24 mouse cellular contexts compared by ENCODE assay signal in the genomic region with DNA sequence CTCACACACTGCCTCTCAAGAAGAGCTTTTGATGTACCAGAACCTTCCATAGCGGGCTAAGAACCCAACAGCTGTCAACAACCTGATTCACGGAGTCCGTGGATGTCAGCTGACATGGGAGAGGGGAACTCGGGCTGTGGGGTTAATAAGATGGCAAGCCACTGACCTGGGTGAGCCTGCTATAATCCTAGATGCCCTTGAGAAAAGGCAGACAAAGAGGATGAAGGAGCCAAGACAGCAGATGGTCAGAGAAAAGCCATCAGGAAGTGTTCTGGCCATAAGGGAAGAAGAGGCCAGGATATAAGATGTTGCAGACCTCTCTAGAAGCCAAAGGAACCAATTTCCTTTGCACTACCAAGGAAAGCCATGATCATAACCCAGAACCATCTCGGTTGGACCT. TPM values are rescaled to one million over a fixed set of nuclear protein-coding genes. Genes with fewer than 3 reads are reported as not detected.
A peak's percentile ranks its signal among the peaks of the same experiment; 100 is the strongest.
DNase-seq lines count a peak whose midpoint lies in the region; ATAC-seq and TF ChIP-seq lines count a peak whose summit lies in the region.
"Had no signal": no experiment of that assay in that cellular context is flagged by ENCODE, and none has a peak within 500 bp of the region (broad histone marks: within the 10 kb centered on the region; RNA-seq: fewer than 3 reads in every experiment).

No protein-coding gene starts in this region.

- ATAC-seq in midbrain, postnatal 0 days (ENCODE audit: low FRiP score): no peak
- no peak for ATAC-seq in midbrain, embryonic 14.5 days (ENCODE audit: low FRiP score, low TSS enrichment)
- ATAC-seq: activated CD4-positive, CD25-positive, alpha-beta regulatory T cell, adult 4 months; CD4-positive, CD25-positive, alpha-beta regulatory T cell, adult 4 months; forebrain, embryonic 13.5 days; forebrain, embryonic 15.5 days; forebrain, postnatal 0 days; Patski had no signal

- 54% methylated on average over 5 of the region's 5 CpGs for WGBS in cerebellum, adult 2 months
- 86% methylated on average over 5 of the region's 5 CpGs for WGBS in midbrain, postnatal 0 days
- WGBS in midbrain, embryonic 14.5 days: 83% methylated on average over 5 of the region's 5 CpGs

- no peaks in the 10 kb centered on the region for H3K9me3 ChIP-seq in midbrain, postnatal 0 days (ENCODE audit: low read length)
- no peaks in the 10 kb centered on the region for H3K9me3 ChIP-seq in midbrain, embryonic 14.5 days (ENCODE audit: control insufficient read depth, low read length)
- H3K9me3 ChIP-seq: embryonic facial prominence, embryonic 10.5 days; embryonic facial prominence, embryonic 12.5 days; forebrain, embryonic 13.5 days; forebrain, embryonic 15.5 days had no signal

- H3K27ac ChIP-seq in cerebellum, adult 2 months (ENCODE audit: insufficient read depth, low read length): no peak overlapping the region
- no peak overlapping the region for H3K27ac ChIP-seq in midbrain, postnatal 0 days (ENCODE audit: low read depth, low read length)
- H3K27ac ChIP-seq in midbrain, embryonic 14.5 days (replicated peaks; ENCODE audit: low read depth, low read length): no peak overlapping the region
- H3K27ac ChIP-seq: embryonic facial prominence, embryonic 10.5 days; embryonic facial prominence, embryonic 12.5 days; forebrain, embryonic 13.5 days; forebrain, embryonic 15.5 days had no signal

- no peak for TF ChIP-seq CTCF in cerebellum, adult 2 months (IDR thresholded peaks at IDR 0.05; ENCODE audit: borderline replicate concordance, insufficient read depth, low read depth, low read length)
- no peak for TF ChIP-seq CTCF in midbrain, postnatal 0 days (IDR thresholded peaks at IDR 0.05)

- H3K4me3 ChIP-seq in cerebellum, adult 2 months (replicated peaks; ENCODE audit: insufficient read depth, low read depth, low read length): no peak overlapping the region
- H3K4me3 ChIP-seq in midbrain, postnatal 0 days (ENCODE audit: low read depth, low read length): no peak overlapping the region
- no peak overlapping the region for H3K4me3 ChIP-seq in midbrain, embryonic 14.5 days (replicated peaks; ENCODE audit: low read depth, low read length)
- H3K4me3 ChIP-seq: embryonic facial prominence, embryonic 10.5 days; embryonic facial prominence, embryonic 12.5 days; forebrain, embryonic 13.5 days; forebrain, embryonic 15.5 days had no signal

- peaks cover 10% of the 10 kb centered on the region for H3K4me1 ChIP-seq in cerebellum, adult 2 months (ENCODE audit: control insufficient read depth, insufficient read depth, low read length)
- no peaks in the 10 kb centered on the region for H3K4me1 ChIP-seq in midbrain, postnatal 0 days (ENCODE audit: insufficient read depth, low read length)
- H3K4me1 ChIP-seq in midbrain, embryonic 14.5 days (ENCODE audit: control insufficient read depth, insufficient read depth, low read length): no peaks in the 10 kb centered on the region
- H3K4me1 ChIP-seq: forebrain, embryonic 13.5 days; forebrain, embryonic 15.5 days had no signal

- H3K27me3 ChIP-seq in cerebellum, adult 2 months (ENCODE audit: control insufficient read depth, insufficient read depth, low read length): no peaks in the 10 kb centered on the region
- no peaks in the 10 kb centered on the region for H3K27me3 ChIP-seq in midbrain, postnatal 0 days (ENCODE audit: insufficient read depth, low read length)
- no peaks in the 10 kb centered on the region for H3K27me3 ChIP-seq in midbrain, embryonic 14.5 days (ENCODE audit: control insufficient read depth, insufficient read depth, low read length)
- H3K27me3 ChIP-seq: CH12.LX; embryonic facial prominence, embryonic 12.5 days; forebrain, embryonic 13.5 days; forebrain, embryonic 15.5 days; Patski had no signal

- no peak for TF ChIP-seq POLR2A in cerebellum, adult 2 months (IDR thresholded peaks at IDR 0.05; ENCODE audit: borderline replicate concordance, insufficient read depth, low read length)

- no peak overlapping the region for H3K9ac ChIP-seq in midbrain, postnatal 0 days (replicated peaks; ENCODE audit: low read length, poor library complexity, severe bottlenecking)
- H3K9ac ChIP-seq in midbrain, embryonic 14.5 days (replicated peaks; ENCODE audit: low read length): no peak overlapping the region
- H3K9ac ChIP-seq: embryonic facial prominence, embryonic 12.5 days; forebrain, embryonic 13.5 days; forebrain, embryonic 15.5 days; forebrain, postnatal 0 days had no signal

- peak; percentile 1 for DNase-seq in cerebellum, adult 9-10 months
- DNase-seq in cerebellum, adult 8-10 months: no peak
- peak; percentile 19 to 40 for DNase-seq in cerebellum, postnatal 14 days
- DNase-seq in cerebellum, adult 2 months: no peak
- DNase-seq in midbrain, postnatal 0 days (ENCODE audit: low spot score): peak; percentile 36
- DNase-seq in midbrain, embryonic 14.5 days: no peak
- DNase-seq in retina, postnatal 7 days (ENCODE audit: low read depth, low spot score): peak; percentile 27
- DNase-seq: adrenal gland, adult 8-10 months; adrenal gland, postnatal 14 days; adrenal gland, postnatal 36 days; B cell, adult 2 months; cerebellum, adult 18-20 months; forebrain, postnatal 0 days had no signal

- H3K36me3 ChIP-seq in midbrain, postnatal 0 days (ENCODE audit: insufficient read depth, low read length): no peaks in the 10 kb centered on the region
- H3K36me3 ChIP-seq in midbrain, embryonic 14.5 days (ENCODE audit: control insufficient read depth, insufficient read depth, low read length): no peaks in the 10 kb centered on the region
- H3K36me3 ChIP-seq: embryonic facial prominence, embryonic 10.5 days; embryonic facial prominence, embryonic 12.5 days; forebrain, embryonic 15.5 days; G1E had no signal

- H3K4me2 ChIP-seq in midbrain, postnatal 0 days (ENCODE audit: low read depth, low read length, poor library complexity, severe bottlenecking): no peak overlapping the region
- H3K4me2 ChIP-seq in midbrain, embryonic 14.5 days (ENCODE audit: low read length): no peak overlapping the region
- H3K4me2 ChIP-seq: embryonic facial prominence, embryonic 12.5 days; forebrain, embryonic 13.5 days; forebrain, embryonic 15.5 days had no signal

RNA-seq across cellular contexts. Expression of a gene that starts 45.6 kb away (rescaled TPM):
- 1.6 and 1.9 TPM in 2 replicates for polyA plus RNA-seq in cerebellum, adult 2 months (2012; rRNA removed)
- 19.6 and 20.8 TPM in 2 replicates for total RNA-seq in midbrain, postnatal 0 days (2014; rRNA removed)
- 2.7 and 3.3 TPM in 2 replicates for polyA plus RNA-seq in midbrain, postnatal 0 days (2015; fragmentation: Nextera tagmentation; extraction: Ambion mirVana)
- polyA plus RNA-seq in midbrain, embryonic 14.5 days (2014; fragmentation: Nextera tagmentation; extraction: Ambion mirVana): 10.1 and 11.6 TPM in 2 replicates
- total RNA-seq: CH12.LX had no signal
- polyA plus RNA-seq: activated CD4-positive, CD25-positive, alpha-beta regulatory T cell, adult 4 months; CD4-positive, CD25-positive, alpha-beta regulatory T cell, adult 4 months; G1E; Patski had no signal

RNA-seq across cellular contexts. Expression of a gene that starts 56.0 kb away (rescaled TPM):
- polyA plus RNA-seq in cerebellum, adult 2 months (2012; rRNA removed): 0.08 and 0.15 TPM in 2 replicates
- total RNA-seq in midbrain, postnatal 0 days (2014; rRNA removed): 0.22 and 0.76 TPM in 2 replicates
- 0.45 and 0.47 TPM in 2 replicates for polyA plus RNA-seq in midbrain, postnatal 0 days (2015; fragmentation: Nextera tagmentation; extraction: Ambion mirVana)
- 0.20 and 0.38 TPM in 2 replicates for polyA plus RNA-seq in midbrain, embryonic 14.5 days (2014; fragmentation: Nextera tagmentation; extraction: Ambion mirVana)
- total RNA-seq: adrenal gland, adult 18-20 months; adrenal gland, adult 8-10 months; adrenal gland, postnatal 14 days; adrenal gland, postnatal 36 days; CH12.LX had no signal
- polyA plus RNA-seq: embryonic facial prominence, embryonic 10.5 days; forebrain, embryonic 11.5 days; forebrain, embryonic 13.5 days; G1E; Patski had no signal

Comparison
In these comparisons a context has a peak if more than half of its experiments do, and no peak if none do; other contexts are left out.
1. DNase-seq: peak in cerebellum, adult 9-10 months (single experiment), cerebellum, postnatal 14 days (2 of 2), midbrain, postnatal 0 days (single experiment) and retina, postnatal 7 days (single experiment); none in cerebellum, adult 8-10 months (single experiment), cerebellum, adult 2 months (0 of 2) and midbrain, embryonic 14.5 days (single experiment).